Mouse (Mus musculus): ENCODE measurements at regions not wholly inside any gene's neighbourhood (a gene's known extent, or its start where the extent isn't known, plus 50 kb on each side); places are given as distances from the start of the nearest gene placed in this dataset.

DNA sequence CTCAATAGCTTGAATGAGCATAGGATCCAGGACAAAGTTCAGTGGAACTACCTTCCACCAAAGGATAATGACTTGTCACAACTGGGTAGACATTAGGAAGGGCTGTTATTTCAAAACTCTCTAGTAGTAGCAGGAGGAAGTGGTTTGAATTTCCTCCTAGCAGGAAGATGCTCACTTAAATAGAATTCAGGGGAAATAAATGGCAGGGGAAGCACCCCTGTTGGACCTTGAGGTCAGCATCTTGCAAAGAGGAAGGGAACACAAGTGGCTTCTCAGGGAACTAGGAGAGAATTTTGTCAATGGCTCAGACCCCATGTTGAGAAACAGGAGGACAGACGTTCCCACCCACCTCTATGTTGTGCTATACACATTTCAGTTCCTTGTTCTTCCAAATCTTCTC, 178.4 kb upstream of the Jun start:
- no peak for DNase-seq (ENCODE audit: low spot score)

DNA sequence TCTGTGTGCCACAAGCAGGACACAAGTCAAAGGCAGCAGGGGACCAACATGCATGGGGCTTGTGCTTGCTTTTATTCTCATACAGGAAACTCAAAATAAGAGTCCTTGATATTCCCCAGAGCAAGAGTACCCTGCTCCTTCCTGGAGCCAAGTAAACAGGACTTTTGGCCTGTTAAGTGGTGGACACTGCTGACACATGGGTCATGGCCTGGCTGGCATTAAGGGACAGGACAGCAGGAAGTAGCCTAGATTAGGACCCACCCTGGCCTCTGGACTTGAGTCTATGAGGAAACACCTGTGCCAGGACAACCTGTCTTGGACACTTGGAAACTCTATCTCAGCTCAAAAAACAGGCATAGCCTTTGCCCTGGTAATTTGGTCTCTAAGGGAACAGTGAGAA, 181.0 kb upstream of the Jun start:
- peak; percentile 62 for DNase-seq (ENCODE audit: low spot score)

DNA sequence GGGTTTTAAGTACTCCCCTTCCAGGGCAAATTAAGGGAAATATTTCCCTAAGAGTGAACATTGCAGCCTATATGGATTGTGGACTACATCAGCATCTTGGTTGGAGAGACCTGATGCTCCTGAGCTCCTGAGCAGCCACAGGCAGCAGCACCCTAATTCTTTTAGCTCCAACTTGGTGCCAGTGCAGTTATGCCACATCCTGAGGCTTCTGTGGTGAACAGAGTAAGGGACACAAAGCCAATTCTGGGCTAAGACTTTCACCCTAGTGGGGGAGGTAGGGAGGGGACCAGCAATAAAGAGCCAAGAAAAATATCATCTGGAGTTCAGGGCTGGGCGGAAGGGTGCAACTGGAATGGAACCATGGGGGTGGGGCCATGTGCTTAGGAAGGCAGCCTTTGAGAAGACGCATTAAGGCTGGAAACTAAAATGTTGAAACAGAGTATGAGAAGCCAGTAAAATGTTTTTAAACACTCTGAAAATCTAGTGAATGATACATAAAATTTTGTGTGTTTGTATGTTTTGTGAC, 182.1 kb upstream of the Jun start:
- DNase-seq (ENCODE audit: low spot score), result peak; percentile 87

DNA sequence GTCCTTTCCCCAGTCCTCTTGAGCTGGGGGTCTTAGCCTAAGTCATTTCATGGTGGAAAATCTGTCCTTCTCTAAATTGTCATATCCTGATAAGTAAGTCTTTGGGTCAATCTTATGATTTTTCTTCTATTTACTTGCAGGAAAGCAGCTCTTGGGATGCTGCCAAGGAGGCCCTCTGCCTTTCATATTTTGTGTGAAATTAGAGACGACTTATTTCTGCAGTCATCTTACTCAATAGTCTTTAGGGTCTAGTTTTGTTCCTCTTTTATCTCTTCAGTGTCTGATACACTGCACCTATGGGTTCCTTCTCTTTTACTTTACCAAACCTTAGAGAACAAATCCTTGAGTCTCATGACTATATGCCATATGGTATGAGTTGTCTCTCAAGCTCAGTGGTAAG, 196.0 kb upstream of the Jun start:
- peak; percentile 37 for DNase-seq (ENCODE audit: low spot score)

DNA sequence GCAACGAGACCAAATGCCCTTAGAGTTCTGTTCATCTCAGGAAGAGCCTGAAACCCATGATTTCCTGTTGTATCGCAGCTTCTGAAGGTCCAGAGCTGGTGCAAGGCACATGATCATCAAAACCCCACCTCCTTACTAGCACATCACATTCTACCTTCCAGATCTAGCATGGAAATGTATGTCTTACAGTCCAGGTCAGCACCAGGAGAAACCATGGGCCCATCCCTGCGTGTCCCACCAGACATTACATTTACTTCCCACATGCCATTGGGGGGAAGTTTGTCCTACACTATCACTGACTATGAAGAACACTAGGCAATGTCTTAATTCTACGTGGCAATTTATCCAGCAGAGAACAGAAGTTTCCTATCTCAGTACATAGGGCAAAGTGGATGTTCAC, 197.0 kb upstream of the Jun start:
- no peak for DNase-seq (ENCODE audit: low spot score)

DNA sequence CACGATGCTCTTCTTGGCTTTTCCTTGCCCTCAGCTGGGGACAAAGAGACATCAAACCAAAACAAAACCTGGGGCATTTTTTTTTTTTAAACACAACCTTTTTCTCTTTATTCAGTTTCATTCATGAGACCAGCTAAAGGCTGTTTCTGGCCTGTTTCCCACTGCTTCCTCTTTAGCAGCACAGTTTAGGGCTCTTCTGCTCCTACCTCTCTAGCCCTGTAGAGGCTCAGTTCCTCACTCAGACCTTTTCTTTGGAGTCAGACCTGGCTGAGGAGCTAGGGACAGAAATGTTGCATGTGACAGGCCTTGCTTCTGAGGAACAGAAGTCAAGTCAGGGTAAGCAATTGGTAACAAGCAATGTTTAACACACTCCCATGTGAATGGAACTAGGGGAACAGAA, 198.1 kb upstream of the Jun start:
- no peak for DNase-seq (ENCODE audit: low spot score)

DNA sequence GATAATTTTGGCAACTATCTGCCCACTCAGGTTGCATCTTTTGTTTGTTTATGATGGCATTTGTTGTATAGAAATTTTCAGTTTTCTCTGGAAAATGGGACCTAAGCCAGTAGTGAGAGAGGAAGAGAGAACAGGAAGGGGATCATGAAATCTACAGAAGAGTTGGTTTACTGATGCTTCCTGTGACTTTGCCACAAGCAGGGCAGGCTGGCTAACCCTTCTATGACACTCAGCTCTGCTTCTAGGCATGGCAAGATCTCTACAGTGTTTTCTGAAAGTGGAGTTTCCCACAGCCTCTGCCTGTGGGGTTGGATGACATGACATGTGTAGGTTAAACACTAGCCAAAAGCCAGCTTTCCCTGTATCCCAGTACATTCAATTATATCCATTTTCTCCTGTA, 217.7 kb upstream of the Jun start:
- no peak for DNase-seq (ENCODE audit: low spot score)

DNA sequence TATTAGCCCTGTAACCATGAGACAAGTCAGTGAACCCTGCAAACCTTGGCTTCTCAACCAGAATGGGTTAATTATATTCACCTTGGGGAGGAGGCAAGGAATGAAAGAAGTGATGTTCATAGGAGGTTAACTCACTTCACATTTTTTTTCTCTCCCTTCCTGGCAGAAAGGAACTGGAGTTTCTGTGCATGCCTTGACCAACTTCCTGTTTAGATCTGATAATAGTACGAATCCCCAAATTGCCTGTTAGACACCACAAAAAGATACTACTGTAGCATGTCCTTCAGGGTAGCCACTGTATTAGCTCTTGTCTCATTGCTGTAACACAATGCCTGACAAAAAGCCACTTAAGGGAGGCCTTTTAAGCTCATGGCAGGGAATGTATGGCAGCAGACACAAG, 218.4 kb upstream of the Jun start:
- no peak for DNase-seq (ENCODE audit: low spot score)

DNA sequence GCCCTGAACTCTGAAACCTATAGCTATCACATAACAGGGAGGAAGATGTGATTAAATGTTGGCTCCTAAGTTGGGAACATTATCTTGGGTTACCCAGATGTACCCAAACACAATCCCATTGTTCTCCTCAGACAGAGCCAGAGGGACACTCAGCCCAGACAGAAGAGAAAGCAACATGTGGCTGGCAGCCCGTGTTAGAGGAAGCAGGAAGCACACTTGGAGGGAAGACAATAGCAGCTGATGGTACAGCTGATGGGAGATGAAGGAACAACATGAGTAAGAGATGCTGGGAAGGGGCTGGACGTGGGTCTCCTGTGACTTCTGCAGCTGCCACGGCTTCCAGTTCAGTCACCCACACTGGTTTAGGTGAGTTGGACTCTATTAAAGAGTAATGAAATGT, 224.2 kb upstream of the Jun start:
- no peak for DNase-seq (ENCODE audit: low spot score)

DNA sequence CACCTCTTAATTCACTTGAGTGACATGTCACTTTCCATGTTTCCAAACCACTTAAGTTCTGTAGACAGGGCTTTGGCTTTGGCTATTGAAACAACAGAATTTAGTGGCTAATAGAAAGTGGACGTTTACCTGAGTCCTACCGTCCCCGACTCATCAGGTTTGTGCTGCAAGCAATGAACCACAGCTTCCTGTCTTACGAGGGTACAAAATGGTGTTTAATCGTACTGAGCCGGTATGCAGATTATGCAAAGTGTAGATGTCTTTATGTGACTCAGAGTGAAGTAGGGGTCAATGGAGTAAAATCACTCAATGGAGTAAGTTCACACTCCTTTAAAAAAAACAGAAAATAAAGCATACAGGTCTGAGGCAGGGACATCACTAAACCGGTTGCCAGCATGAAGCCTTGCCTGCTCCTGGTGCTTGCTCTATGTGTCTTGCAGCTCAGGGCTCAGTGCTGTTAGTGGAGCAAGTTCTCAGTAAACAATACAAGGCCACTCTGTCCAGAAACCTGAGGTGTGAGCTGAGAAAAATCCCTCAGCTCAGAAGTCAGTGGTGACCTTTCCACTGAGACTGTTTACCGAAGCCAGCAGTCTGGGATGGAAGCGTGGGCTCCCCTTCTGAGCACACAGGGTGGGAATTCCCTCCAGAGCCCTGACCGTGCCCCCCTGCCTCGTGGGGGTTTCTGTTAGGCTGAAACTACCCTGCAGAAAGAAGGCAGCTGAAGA, 226.1 kb upstream of the Jun start:
- peak; percentile 45 for DNase-seq (ENCODE audit: low spot score)

DNA sequence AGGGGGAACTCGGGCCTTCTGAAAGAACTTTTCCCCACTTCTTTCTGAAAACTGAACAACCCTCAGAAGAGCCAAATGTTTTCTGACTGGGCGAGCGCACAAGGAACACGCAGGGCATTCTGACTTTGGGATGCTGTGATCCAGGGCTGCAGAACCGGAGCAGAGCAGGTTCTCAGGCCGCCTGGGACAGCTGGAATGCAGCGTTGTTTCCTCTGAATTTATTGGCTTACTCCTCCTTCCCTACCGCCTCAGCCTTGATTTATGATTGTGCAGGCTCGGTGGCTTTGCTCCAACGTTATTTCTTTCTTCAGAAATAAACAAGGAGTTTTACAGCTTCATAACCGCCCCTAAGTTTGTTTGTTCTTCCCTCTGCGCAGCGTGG, 226.7 kb upstream of the Jun start:
- DNase-seq (ENCODE audit: low spot score), result peak; percentile 74

DNA sequence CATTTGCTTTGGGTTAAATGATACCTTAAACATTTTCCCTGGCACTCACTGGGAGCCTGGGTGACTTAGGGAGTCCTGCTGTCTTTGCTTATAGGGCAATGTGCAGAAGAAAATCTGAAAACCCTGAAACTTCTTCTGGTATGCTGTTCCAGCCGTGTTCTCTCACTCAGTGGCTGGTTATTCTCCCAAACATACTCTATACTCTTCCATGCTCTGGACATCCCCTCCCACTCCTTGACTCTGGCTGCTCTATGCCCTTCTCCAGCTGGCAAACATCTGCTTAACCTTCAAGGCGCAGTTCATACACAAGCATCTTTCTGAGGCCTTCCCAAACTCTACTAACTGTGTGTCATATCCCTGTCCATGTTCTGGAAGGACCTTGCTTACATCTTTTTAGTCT, 227.2 kb upstream of the Jun start:
- no peak for DNase-seq (ENCODE audit: low spot score)

DNA sequence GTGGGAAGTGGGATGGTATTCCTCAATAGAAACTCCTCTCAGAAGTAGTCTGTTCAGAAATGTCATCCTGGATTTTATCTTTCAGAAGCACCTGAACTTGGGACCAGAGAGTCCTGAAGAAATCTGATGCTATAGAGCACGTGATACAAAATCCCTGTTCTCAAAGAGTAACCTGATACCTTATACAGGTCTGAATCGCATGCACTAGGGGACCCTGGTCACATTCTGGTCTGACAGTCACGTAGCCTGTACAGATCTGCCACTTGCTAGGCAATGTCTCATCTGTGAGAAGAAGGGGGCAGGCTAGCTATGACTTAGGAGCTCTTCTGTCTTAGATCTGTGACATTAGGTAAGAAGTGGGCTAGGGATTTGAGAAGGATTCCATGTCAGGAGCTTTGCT, 230.1 kb upstream of the Jun start:
- DNase-seq (ENCODE audit: low spot score), result no peak

DNA sequence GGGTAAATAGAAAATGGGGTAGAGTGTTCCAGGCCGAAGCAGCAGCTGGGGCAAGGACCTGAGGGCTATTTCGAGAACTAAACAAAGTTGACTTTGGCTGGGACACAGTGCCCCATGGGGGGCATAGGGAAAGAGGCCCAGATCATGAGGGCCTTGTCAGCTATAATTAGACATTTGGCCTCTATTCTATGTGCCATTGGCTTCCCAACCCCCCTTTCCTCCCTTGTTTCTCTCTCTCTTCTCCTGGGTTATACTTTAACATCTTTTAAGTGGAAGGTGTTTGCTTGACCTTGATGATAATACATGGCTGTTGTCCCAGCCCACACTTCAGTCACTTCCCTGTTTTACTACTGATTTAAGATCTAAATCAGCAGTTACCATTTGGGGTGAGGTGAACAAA, 231.8 kb upstream of the Jun start:
- peak; percentile 82 for DNase-seq (ENCODE audit: low spot score)

DNA sequence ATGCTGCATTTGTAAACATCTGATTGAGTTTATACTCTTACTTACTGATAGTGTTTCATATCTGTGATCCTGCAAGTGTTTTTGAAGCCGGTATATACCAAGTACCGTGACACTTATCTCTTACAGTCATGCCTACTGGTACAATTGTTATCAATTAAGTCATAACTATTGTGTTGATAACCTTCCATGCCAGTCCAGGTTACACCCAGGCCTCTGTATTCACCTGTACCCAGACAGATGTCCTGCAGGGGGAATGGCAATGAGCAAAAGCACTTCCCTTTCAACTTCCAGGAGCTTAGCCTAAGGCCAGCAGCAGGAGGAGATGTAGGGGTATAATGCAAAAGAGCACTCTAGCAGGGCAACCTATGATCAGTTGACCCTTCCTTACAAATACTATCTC, 232.2 kb upstream of the Jun start:
- DNase-seq (ENCODE audit: low spot score), result no peak

DNA sequence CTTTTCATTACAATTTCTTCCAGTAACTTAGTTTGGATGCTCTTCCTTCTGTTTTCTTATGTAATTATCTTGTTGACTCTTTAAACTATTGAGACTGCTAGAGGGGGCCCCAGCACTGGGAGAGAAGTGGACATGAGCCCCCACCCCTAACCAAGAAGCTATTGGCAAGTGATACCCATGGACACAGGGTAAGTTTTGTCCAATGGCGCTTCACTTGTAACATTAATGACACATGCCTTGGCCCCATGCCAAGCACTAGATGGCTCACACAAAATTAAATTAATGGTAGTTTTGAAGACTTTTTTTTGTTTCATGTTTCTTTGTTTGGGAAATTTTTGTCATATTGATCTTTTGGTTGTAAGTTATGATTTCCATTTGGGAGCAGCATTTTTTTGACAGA, 232.7 kb upstream of the Jun start:
- DNase-seq (ENCODE audit: low spot score), result no peak

DNA sequence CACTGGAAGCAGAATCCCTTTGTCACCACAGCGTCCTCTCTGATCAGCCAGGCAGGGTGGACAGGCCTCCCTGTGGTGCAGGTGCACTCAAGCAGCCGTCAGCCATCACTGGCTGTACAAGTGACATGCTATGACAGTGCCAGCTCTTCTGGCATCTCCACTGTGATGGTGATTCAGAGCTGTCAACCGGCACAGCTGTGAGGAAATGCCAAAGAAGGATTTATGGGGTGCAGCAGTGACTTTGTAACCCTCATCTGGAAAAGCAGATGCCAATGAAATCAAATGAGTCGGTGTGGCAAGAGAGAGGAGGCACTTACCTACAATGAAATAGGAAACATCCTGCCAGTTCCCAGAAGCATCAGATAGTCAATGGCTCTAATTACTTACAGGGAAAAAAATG, 238.3 kb upstream of the Jun start:
- peak; percentile 55 for DNase-seq (ENCODE audit: low spot score)

DNA sequence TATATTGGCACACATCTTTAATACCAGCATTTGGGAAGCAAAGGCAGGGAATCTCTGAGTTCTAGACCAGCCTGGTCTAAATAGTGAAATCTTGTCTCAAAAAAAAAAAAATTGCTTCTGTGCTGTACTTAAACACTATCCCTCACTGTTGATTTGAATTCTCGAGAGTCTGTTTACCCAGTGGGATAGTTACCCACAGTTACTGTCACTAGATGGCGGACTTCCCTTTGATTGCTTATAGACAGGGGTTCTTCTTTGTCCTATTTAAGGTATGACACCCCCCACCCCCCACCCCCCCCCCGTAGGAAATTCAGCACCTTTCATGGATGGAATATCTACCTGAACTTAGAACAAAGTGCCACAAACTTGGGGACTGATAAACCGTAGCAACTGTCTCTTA, 242.1 kb upstream of the Jun start:
- peak; percentile 44 for DNase-seq (ENCODE audit: low spot score)

DNA sequence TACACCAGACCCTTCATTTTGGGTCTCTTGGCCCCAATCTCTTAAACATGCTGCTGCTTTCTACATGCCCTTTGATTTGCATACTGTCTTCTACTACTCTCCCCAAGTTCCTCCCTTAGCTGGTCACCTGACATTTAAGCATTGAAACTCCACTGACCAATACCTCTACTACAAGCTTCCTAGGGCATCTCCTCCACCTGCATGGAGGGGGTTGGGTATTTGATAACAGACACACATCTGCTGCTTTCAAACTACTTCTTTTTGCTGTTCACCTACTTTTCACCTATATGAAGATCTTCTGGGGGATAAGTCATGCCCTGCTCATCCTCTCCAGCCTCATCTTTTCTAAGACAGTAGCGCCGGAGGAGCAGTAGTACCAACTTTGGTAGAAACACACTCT, 249.9 kb upstream of the Jun start:
- no peak for DNase-seq (ENCODE audit: low spot score)

DNA sequence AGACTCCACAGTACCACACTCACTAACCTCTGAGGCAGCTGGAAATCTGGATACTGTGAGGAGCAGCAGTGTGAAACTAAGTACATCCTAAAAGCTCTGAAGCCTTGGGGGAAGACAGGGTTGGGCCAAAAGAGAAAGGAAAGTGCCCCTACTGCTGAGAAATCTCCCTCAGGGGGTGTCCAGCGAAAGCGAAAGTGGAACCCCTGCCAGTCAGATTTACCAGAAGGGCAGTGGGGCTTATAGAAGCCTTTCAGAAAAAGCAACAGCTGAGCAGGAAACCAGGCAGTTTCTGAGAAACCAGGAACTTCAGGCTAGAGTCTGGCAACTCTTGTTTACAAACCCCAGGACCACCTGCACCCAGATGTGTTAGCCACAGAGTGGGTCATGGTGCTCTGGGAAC, 251.3 kb upstream of the Jun start:
- peak; percentile 43 for DNase-seq (ENCODE audit: low spot score)

DNA sequence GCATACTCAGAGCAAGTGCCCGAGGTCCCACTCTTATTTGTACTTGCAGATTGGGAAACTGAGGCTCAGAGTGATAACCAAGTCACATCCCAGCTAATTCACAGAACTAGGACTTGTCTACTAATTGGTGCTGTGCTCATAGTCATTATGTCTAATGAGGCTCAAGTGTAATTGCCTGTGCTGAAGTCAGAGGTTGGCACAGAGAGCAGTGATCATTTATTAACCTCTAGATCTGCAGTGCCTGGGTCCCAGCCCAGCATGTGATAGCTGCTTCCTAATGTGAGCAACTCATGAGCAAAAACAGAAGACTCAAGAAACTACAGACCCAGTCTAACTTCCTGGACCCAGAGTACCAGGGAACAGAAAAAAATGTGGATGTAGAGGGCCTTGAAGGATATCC, 252.0 kb upstream of the Jun start:
- no peak for DNase-seq (ENCODE audit: low spot score)

DNA sequence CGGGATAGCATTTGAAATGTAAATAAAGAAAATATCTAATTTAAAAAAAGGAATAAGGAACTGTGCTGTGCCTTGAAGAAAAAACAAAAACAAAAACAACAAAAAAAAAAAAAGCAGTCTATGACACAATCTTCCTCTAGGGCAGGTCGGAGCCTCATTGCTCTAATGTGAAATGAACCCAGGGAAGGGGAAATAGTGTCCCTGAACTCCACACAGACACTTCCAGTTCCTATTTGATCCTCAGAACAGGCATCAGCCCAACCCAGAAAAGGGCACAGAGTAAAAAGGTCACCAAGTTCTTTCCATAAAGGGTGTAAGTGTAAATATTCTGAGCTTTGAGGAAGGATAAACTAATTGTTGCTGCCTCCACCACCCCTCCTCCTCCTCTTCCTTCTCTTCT, 250.2 kb upstream of the Fggy start:
- DNase-seq (ENCODE audit: low spot score), result no peak

DNA sequence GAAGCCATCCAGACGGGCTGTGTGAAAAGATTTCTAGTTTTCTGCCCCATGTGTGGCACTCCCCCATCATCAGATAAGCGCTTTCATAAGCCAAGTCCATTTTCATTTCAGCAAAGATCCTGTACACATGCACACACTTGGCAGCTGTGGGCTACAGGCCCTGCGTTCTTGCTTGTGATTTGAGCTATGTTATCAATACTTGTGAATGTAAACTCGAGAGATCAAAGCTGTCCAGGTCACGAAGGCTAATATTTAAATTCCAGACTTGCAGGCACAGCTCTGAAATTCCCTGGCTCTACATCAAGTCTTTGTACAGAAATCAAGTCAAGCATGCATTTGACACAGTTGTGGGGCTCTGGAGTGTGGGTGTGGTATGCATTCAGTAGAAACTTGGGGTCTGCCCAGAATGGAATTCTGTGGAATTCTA, 248.8 kb upstream of the Fggy start:
- no peak for DNase-seq (ENCODE audit: low spot score)

DNA sequence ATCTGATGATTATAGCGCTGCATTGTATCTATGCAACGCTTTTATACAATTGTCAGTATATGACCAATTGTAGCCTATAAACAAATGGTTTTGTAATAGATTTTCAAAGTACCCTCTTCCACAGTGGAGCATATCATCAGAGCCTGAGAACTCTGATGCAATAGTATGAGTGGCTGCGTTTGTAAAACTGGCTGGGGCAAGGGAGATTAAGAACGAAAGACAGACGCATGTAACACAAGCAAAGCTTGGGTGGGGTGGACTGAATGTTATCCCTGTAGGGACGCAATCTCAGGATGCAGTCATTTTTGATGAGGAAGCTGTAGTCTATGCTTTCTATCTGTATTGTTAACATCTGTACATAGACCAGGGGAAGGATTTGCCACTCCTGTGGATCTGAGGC, 246.9 kb upstream of the Fggy start:
- DNase-seq (ENCODE audit: low spot score), result no peak

Data from adipocyte (in vitro differentiated cells).